Mouse (Mus musculus) spleen, adult 2 months (tissue): ENCODE data around the gene Akap12. TPM values are rescaled to one million over a fixed set of nuclear protein-coding genes. Genes with fewer than 3 reads are reported as not detected.

Experiments used
- DNase-seq, 2 experiments: peaks; one replicate each; pipeline versions ENCODE4 v3.0.0 to v3.0.0-alpha.2; 2012 to 2021; ENCODE audit warnings: low spot score in 2 of 2, low read depth in 1 of 2
- H3K27ac ChIP-seq: fragments of 200-500 bp; 2 replicates; pipeline ENCODE4 v1.5.1; 2012; ENCODE audit warnings: low read length, inconsistent platforms; ENCODE audit not compliant: insufficient read depth
- H3K27me3 ChIP-seq: fragments of 200-500 bp; 2 replicates; pipeline ENCODE4 v1.6.1; 2012; ENCODE audit warnings: mild to moderate bottlenecking, moderate library complexity, low read length, inconsistent platforms; ENCODE audit not compliant: control insufficient read depth, insufficient read depth
- H3K36me3 ChIP-seq: fragments of 200-500 bp; 2 replicates; pipeline ENCODE4 v1.6.1; 2012; ENCODE audit warnings: mild to moderate bottlenecking, low read length, inconsistent platforms; ENCODE audit not compliant: control insufficient read depth, insufficient read depth
- H3K4me1 ChIP-seq: fragments of 200-500 bp; 2 replicates; pipeline ENCODE4 v1.6.1; 2011; ENCODE audit warnings: inconsistent platforms; ENCODE audit not compliant: control insufficient read depth, insufficient read depth, insufficient read length
- H3K4me3 ChIP-seq: fragments of 200-500 bp; 2 replicates; pipeline ENCODE4 v1.5.1; 2011; ENCODE audit warnings: mild to moderate bottlenecking, inconsistent platforms; ENCODE audit not compliant: insufficient read depth, insufficient read length; ENCODE audit errors: extremely low read depth
- CTCF ChIP-seq: fragments of 200-500 bp; IDR thresholded peaks from 2 replicates; pipeline ENCODE4 v1.5.1; 2011; ENCODE audit warnings: mild to moderate bottlenecking, inconsistent platforms; ENCODE audit not compliant: insufficient read depth, insufficient read length, insufficient replicate concordance; ENCODE audit errors: extremely low read depth
- POLR2A ChIP-seq: fragments of 200-500 bp; IDR thresholded peaks from 2 replicates; pipeline ENCODE4 v1.6.1; 2011; ENCODE audit warnings: low read depth, low read length, inconsistent platforms
- WGBS: fragments of 180-500 bp; shearing (Covaris S2); methylation state at CpG from one replicate; pipeline ENCODE4 v1.1.7; 2018; 5-methylcytosine and 5-hydroxymethylcytosine counted together
- polyA plus RNA-seq: library from polyadenylated mRNA; depleted of rRNA; stranded (reverse); fragments of >200 nt; gene quantifications from 2 replicates; pipeline ENCODE4 v1.2.3, GENCODE M21; 2012; rRNA removed

Gene Akap12
- polyA plus RNA-seq, 1 experiment, result 4.1 TPM

- H3K27me3 ChIP-seq, result no peaks in the 10 kb centered on the region
- WGBS, result 83% methylated on average over 3 of the region's 3 CpGs
- peaks cover 2% of the 10 kb centered on the region; the same call in 1 of the 2 replicates for H3K4me1 ChIP-seq
- H3K27ac ChIP-seq, result no peak overlapping the region
- DNase-seq, result no peak
- no peak for TF ChIP-seq POLR2A
- TF ChIP-seq CTCF, result no peak
- no peak overlapping the region for H3K4me3 ChIP-seq
- peaks cover 2% of the 10 kb centered on the region; the same call in 1 of the 2 replicates for H3K36me3 ChIP-seq
Observed at GRCm38 (mm10) chr10:4395321-4395720, 129.1 kb downstream of the Akap12 start.

DNA sequence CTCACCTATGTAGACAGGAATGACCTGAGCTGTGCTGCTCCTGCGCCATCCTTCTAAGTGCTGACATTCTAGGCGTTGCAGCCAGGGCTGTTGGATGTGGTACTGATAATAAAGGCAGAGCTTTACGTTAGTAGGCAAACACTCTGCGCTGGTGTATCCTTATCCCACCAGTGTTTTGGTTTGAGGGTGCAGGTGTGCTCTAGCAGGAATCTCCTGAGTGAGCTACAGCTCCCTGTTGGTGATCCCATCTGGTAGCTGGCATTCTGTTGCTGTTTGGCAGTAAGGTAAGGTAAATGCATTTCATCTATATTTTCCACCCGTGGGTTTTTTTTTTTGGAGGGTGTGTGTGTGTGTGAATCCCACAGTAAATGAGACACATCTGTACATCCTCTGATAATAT, 131.9 kb downstream of the Akap12 start:
- peaks cover 4% of the 10 kb centered on the region; the same call in 1 of the 2 replicates for H3K36me3 ChIP-seq
- no peak for DNase-seq
- H3K27ac ChIP-seq, result no peak overlapping the region
- TF ChIP-seq CTCF (no peak), POLR2A (no peak)
- 84% methylated on average over 5 of the region's 5 CpGs for WGBS
- H3K4me3 ChIP-seq, result no peak overlapping the region
- 0 out of 2 replicates have a peak, but pooled peaks cover 2% of the 10 kb centered on the region for H3K4me1 ChIP-seq
- H3K27me3 ChIP-seq, result no peaks in the 10 kb centered on the region

- Histone ChIP-seq H3K4me1 (no peaks in the 10 kb centered on the region), H3K27ac (no peak overlapping the region), H3K36me3 (peaks cover 17% of the 10 kb centered on the region), H3K27me3 (no peaks in the 10 kb centered on the region), H3K4me3 (no peak overlapping the region)
- WGBS, result 65% methylated on average over 5 of the region's 5 CpGs
- peak in 1 of 2 experiments; percentile 21 for DNase-seq
- TF ChIP-seq CTCF (peak; percentile 35; the same call in 1 of the 2 replicates), POLR2A (no peak)
Observed at GRCm38 (mm10) chr10:4404895-4405491, 138.8 kb downstream of the Akap12 start.

GRCm38 (mm10) chr10:4405511-4405910, 139.3 kb downstream of the Akap12 start:
- 88% methylated on average over 5 of the region's 5 CpGs for WGBS
- no peak overlapping the region for H3K4me3 ChIP-seq
- peaks cover 18% of the 10 kb centered on the region for H3K36me3 ChIP-seq

GRCm38 (mm10) chr10:4407191-4407590, 141.0 kb downstream of the Akap12 start:
- Histone ChIP-seq H3K4me1 (no peaks in the 10 kb centered on the region), H3K4me3 (no peak overlapping the region), H3K27me3 (no peaks in the 10 kb centered on the region), H3K36me3 (peaks cover 21% of the 10 kb centered on the region), H3K27ac (no peak overlapping the region)
- no peak for DNase-seq
- WGBS, result 94% methylated on average over 1 of the region's 1 CpGs
- TF ChIP-seq POLR2A (no peak), CTCF (no peak)

More at GRCm38 (mm10) chr10:4405511-4405910, 139.3 kb downstream of the Akap12 start:
- Histone ChIP-seq H3K27ac (no peak overlapping the region), H3K27me3 (no peaks in the 10 kb centered on the region), H3K4me1 (no peaks in the 10 kb centered on the region)
- TF ChIP-seq POLR2A (no peak), CTCF (no peak)
- no peak for DNase-seq

Other genes with a start within 250 kb of the Akap12 start
- gene Zbtb2, start 121.7 kb downstream of the Akap12 start, polyA plus RNA-seq, result 10.3 and 10.9 TPM in 2 replicates
- 19.0 and 20.4 TPM in 2 replicates for gene Rmnd1, start 166.0 kb downstream of the Akap12 start, polyA plus RNA-seq
- 7.5 and 8.4 TPM in 2 replicates for gene Armt1, start 166.1 kb downstream of the Akap12 start, polyA plus RNA-seq
- gene Ccdc170, start 216.1 kb downstream of the Akap12 start, polyA plus RNA-seq, result not detected in 2 replicates